Mouse (Mus musculus) brain, embryonic 14.5 days (tissue): ENCODE results near the gene Exosc1.

ENCODE experiments used
- CTCF ChIP-seq: fragments of 200-500 bp; IDR thresholded peaks from 2 replicates; pipeline ENCODE4 v1.5.1; 2012; ENCODE audit warnings: inconsistent platforms, mild to moderate bottlenecking, moderate library complexity, borderline replicate concordance; ENCODE audit not compliant: insufficient read depth, insufficient read length; ENCODE audit errors: extremely low read depth
- POLR2A ChIP-seq: fragments of 200-500 bp; IDR thresholded peaks from 2 replicates; pipeline ENCODE4 v1.6.1; 2012; ENCODE audit warnings: mild to moderate bottlenecking, inconsistent platforms, borderline replicate concordance; ENCODE audit not compliant: poor library complexity, insufficient read depth, insufficient read length, severe bottlenecking; ENCODE audit errors: extremely low read depth

DNA sequence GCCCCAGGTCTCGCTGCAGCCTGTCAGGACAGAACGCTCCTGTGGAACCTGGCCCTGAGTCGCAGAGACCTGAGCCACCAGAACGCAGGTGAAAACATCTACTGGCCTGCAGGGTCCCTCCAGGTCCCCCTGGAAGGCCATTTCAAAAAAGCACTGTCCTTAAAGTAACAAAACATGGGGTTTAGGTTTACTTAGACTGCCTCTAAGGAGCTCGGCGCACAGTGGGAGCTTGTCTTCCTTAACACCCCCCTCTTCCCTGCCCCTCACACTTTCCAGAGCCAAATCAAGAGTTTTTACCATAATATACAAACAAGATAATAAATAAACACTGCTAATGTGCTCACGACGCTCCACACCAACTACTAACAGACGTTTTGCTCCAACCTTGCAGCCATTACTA lies 49.3 kb downstream of the Exosc1 start:
- TF ChIP-seq CTCF (no peak), POLR2A (no peak)
